Mouse (Mus musculus): ENCODE results near the gene Sumf1.

DNA sequence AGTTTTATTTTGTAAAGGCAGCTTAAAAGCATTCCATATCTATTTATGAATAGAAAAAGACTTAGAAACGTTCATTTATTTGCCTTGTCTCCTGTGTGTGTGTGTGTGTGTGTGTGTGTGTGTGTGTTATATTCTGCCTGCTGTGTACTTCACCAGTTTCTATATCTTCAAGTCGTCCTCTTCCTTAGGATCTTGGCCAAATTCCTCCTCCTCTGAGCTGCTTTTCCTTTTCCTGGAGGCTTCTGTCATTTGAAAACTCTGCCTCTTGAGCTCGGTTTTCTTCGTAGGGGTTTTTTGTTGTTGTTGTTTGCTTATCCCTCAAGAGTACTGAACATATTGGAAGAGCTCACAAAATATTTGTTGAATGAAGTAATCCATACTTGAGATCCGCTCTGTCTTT, 37.1 kb upstream of the Sumf1 start:
- TF ChIP-seq CTCF (IDR thresholded peaks at IDR 0.05; ENCODE audit: control insufficient read depth, insufficient read depth, low read length) (no peak), POLR2A (IDR thresholded peaks at IDR 0.05; ENCODE audit: borderline replicate concordance, control insufficient read depth, low read depth, low read length) (no peak)

All from bone marrow, adult 2 months (tissue).